Mouse (Mus musculus): ENCODE measurements at regions not wholly inside any gene's neighbourhood (a gene's known extent, or its start where the extent isn't known, plus 50 kb on each side); places are given as distances from the start of the nearest gene placed in this dataset.

- TF ChIP-seq CTCF (IDR thresholded peaks at IDR 0.05; ENCODE audit: control insufficient read depth, insufficient read depth, insufficient read length) (no peak), MYOG (IDR thresholded peaks at IDR 0.05; ENCODE audit: control insufficient read depth, extremely low read depth, insufficient read length) (no peak), MYOD1 (IDR thresholded peaks at IDR 0.05; ENCODE audit: control insufficient read depth, insufficient read length, low read depth) (no peak), USF1 (IDR thresholded peaks at IDR 0.05; ENCODE audit: low read depth) (no peak), MAX (IDR thresholded peaks at IDR 0.05) (no peak)
Measured at GRCm38 (mm10) chr10:68356521-68356920, 78.0 kb upstream of the Arid5b start.

Data from C2C12 (cell line).